Mouse (Mus musculus) megakaryocyte, adult 5-6 weeks (primary cell): ENCODE data around the gene Lrrc30. TPM values are rescaled to one million over a fixed set of nuclear protein-coding genes. Genes with fewer than 3 reads are reported as not detected.

Experiments
- ATAC-seq: 2 replicates; pipeline ENCODE4 v1.8.0; 2016; ENCODE audit warnings: mild to moderate bottlenecking, inconsistent platforms; ENCODE audit not compliant: poor library complexity, severe bottlenecking
- total RNA-seq, 2 experiments: library from RNA; stranded (forward) in 1 of 2; stranded (reverse) in 1 of 2; fragments of 153-499, 151-499 nt in 1 of 2; fragments of 221-1000, 200-1000 nt in 1 of 2; gene quantifications; 2 replicates each; pipeline versions ENCODE4 v1.2.3 to v1.2.4; 2015 to 2017

The Lrrc30 gene
- total RNA-seq (2015) = not detected in 2 replicates
- not detected in 2 replicates for total RNA-seq (2017)

DNA sequence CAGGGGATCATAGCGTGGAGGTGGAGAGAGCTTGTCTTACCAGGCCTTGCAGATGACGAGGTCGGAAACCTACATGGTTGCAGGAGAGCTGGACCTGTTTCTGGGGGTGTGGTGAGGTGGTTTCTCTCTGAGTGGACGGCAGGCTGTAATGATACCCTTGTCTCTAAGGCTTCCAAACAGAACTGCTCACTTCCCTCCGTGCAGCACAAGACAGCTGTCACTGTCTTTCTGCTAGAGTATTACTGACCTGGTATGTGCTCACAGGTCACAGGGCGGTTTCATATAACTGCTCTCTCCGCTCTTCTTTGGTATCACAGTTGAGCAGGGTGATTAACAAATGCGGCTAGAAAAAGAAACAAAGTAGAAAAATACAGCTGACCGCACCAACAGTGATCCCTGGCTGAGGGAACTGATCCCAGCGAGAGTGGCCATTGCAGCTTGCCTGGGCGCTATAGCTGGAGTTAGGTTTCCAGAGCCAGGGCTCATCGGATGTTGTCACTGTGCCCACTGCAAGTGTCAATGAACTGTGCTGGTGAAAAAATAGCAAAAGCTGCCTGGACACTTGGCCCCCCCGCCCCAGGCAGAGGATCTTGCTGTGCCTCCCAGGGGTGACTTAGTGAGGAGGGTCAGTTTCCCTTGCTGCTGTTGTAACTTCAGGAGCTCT, at the start of gene Lrrc30:
Gene Lrrc30 (minus strand): TSS at position 48 of the 664 bp plus-strand sequence.
- ATAC-seq = no peak

GRCm38 (mm10) chr17:67681084-67681483, 48.6 kb upstream of the Lrrc30 start:
- no peak for ATAC-seq

GRCm38 (mm10) chr17:67678576-67678975, 46.1 kb upstream of the Lrrc30 start:
- no peak for ATAC-seq

- peak; percentile 52 for ATAC-seq
Observed at GRCm38 (mm10) chr17:67667981-67668380, 35.5 kb upstream of the Lrrc30 start.

DNA sequence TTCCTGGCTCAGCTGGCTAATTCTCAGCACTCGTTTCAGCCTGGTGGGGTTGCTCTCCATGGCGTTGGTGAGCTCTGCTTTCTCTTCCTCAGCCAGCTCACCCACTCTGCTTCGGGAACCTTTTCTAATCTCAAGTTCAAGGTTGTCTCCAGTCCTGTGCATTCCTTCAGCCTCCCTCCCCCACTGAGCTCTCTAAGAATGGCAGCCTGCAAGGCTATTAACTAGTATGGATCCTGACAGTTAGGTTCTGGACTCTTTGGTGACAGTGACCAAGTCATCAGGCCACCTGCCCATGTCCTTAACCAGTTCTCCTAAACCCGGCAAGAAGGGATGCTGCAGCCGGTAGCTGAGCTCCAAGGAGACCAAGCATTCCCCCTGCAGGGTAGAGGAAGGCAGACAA, 34.5 kb upstream of the Lrrc30 start:
- no peak for ATAC-seq

- no peak for ATAC-seq
Observed at GRCm38 (mm10) chr17:67664299-67664698, 31.8 kb upstream of the Lrrc30 start.

DNA sequence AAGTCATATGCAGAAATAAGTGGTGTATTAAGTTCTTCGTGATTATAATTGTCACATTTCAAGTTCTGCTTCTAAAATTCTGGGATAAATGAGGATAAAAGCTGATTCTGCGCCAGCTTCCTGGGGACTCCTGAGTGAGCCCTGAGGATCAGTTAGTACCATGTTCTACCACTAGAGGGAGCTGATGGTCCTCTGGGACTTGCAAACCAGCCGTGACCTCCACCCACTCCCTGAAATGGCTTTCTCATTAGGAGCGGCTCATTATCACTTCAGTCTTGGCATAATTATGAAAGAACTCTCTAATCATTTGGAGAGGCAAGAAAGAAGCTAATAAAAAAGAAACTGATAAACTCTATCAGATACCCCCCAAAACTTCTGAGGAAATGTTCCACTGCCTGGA, 19.0 kb upstream of the Lrrc30 start:
- peak; percentile 63; the same call in 1 of the 2 replicates for ATAC-seq

- no peak for ATAC-seq
Observed at GRCm38 (mm10) chr17:67641627-67642026, 9.1 kb upstream of the Lrrc30 start.

DNA sequence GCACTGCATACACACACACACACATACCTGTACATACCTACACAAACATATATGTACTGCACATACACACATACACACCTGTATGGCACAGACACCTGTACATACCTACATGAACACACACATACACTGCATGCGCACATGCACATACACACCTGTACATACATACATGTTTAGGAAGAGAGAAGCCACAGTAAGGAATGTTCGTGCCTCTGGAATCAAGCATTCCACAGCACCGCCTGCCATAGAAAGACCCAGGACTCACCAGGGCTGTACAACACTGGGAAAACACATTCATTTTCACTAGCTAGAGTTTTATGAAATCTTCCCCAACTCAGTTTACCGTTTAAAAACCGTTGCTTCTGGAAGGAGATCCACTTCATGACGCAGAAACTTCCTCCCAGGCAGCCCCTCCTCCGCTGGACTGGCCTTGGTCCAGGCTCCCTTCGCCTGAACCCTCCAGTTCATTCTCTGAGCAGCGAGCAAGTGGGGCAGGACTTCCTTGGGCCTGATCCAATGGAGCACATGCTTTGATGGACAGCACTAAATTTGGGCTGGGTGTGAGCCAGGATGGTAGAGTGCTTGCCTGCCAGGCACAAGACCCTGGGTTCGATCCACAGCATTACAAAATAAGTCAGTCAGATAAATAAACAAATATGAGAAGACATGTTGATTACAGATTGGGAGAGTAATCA, 5.7 kb upstream of the Lrrc30 start:
- no peak for ATAC-seq

- ATAC-seq = no peak
Observed at GRCm38 (mm10) chr17:67636951-67637350, 4.4 kb upstream of the Lrrc30 start.

- no peak for ATAC-seq
Observed at GRCm38 (mm10) chr17:67636304-67636703, 3.8 kb upstream of the Lrrc30 start.

GRCm38 (mm10) chr17:67629746-67630145, 2.8 kb downstream of the Lrrc30 start:
- no peak for ATAC-seq

DNA sequence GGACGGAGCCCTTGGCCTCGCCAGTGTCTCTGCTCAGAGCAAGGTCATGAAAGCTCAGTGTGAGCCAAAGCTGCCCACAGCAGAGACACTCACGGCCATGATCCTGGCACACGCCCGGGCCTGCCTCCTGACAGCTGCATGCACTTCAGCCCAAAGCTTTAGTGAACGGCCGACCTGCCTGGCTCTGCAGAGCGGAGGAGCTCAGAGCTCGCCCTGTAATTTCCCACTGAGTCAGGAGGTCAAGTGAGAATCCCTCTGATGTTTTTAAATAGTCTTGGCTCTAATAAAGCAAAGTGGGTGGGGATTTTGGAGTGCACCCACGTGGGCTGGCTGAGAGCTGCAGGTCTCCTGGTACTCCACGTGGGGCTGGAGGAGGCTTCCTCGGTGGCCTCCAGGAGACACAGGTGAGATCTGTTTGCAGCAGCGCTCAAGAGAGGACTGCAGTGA, 3.3 kb downstream of the Lrrc30 start:
- no peak for ATAC-seq

DNA sequence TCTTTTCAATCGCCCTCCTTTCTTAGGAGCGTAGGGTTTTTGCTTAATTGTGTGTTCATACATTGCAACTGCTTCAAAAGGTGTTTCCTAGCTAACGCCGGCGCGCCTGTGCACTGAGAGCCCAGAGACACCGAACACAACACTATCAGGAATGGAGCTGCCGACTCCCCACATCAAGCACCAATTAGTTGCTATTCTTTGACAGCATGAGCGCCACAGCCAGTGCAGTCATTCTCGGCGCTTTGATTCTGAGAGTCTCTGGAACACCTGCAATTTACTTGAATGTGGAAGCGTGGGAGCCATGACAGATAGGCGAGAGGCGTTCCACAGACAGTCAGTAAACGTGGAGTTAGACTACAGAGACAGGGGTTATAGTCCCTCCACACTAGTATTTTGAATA, 4.0 kb downstream of the Lrrc30 start:
- no peak for ATAC-seq

- ATAC-seq = peak; percentile 60; the same call in 1 of the 2 replicates
Observed at GRCm38 (mm10) chr17:67625431-67625830, 7.1 kb downstream of the Lrrc30 start.

DNA sequence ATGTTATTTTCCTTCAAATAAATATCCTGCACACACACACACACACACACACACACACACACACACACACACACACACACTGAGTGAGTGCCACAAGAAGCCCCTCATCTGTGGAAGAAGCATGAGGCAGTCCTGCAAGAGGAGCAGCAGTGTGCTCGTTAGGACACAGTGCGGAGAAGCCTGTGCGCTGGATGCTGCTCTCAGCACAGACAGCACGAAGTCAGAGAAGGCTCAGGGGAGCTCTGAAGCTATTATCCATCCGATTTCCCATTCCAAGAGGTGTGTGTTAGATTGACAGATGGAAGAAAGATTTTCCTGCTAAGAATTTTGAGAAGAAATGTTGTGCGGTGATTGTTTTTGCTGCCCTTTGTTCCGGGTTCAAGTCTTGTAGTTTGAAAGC, 13.5 kb downstream of the Lrrc30 start:
- ATAC-seq = no peak

DNA sequence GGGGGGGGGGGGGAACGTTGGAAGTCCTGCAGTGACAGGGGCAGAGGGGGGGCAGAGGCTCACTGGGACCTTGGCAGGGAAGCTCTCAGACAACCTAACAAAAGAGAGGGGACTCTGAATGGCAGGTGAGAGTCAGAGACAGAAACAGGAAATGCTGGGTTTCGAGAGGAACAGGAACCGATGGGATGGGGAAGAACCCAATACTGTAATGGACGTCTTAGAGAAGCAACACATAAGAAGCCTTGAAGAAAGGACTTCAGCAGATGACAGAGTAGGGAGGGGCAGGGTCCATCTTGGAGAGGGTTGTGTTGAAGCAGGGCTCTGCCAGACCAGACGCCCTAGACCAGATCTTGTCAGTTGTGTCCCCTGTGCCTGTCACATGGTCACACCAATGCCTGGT, 18.1 kb downstream of the Lrrc30 start:
- peak; percentile 51; the same call in 1 of the 2 replicates for ATAC-seq

GRCm38 (mm10) chr17:67612576-67612975, 19.9 kb downstream of the Lrrc30 start:
- ATAC-seq = no peak

GRCm38 (mm10) chr17:67612151-67612550, 20.4 kb downstream of the Lrrc30 start:
- ATAC-seq = no peak

- no peak for ATAC-seq
Observed at GRCm38 (mm10) chr17:67604446-67604845, 28.1 kb downstream of the Lrrc30 start.

GRCm38 (mm10) chr17:67602556-67602955, 30.0 kb downstream of the Lrrc30 start:
- no peak for ATAC-seq

DNA sequence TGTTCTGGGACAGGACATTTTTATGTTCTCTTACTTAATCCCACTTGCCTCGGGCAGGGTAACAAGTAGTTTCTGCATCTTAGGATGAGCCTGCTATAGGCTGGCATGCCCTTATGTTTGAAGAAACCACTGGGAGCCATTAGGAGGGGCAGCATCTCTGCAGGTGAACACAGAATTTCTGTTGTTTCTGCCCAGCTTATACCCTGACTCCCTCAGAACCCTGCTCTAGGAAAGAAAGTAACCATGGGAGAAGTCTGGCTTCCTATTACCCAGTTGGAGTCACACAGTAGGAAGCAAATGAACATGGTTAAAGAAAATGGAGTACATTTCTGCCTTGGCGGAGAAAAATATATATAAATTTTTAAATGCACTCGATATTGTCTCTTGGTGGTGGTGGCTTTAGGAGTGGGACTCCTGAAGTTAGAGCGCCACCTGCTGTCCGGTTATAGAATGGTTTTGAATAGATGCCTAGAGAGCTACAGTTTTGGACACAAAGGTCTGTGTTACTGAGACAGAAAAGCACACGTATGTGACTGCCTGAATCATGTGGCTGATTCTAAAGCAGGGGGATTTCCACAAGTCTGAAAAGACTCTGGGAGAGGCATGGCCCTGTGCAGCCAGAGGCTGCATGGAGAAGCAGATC, 47.5 kb downstream of the Lrrc30 start:
- ATAC-seq = 0 out of 2 replicates have a peak, but pooled peaks have one; percentile 38
